Mouse (Mus musculus) G1E (cell line): ENCODE measurements around the gene Nelfa.
"Not testable (repeated sequence)": the region's sequence is repeated elsewhere in the genome, so short reads cannot be mapped to it uniquely, and the experiment has no call there.

Source experiments
- CTCF ChIP-seq: IDR thresholded peaks from 2 replicates; pipeline ENCODE4 v1.5.1; 2012; ENCODE audit warnings: low read depth, low read length, inconsistent platforms, mixed read lengths
- GATA1 ChIP-seq: IDR thresholded peaks from 2 replicates; pipeline ENCODE4 v1.6.1; 2012; ENCODE audit warnings: borderline replicate concordance, low read length, inconsistent platforms, mixed read lengths
- POLR2AphosphoS5 ChIP-seq: IDR thresholded peaks from 2 replicates; pipeline ENCODE4 v1.6.1; 2012; ENCODE audit warnings: low read depth, low read length, inconsistent platforms; ENCODE audit not compliant: insufficient replicate concordance
- TAL1 ChIP-seq: conservative IDR thresholded peaks from 2 replicates; pipeline ENCODE4 v1.6.1; 2012; ENCODE audit warnings: low read depth, low read length, inconsistent platforms, mixed read lengths

DNA sequence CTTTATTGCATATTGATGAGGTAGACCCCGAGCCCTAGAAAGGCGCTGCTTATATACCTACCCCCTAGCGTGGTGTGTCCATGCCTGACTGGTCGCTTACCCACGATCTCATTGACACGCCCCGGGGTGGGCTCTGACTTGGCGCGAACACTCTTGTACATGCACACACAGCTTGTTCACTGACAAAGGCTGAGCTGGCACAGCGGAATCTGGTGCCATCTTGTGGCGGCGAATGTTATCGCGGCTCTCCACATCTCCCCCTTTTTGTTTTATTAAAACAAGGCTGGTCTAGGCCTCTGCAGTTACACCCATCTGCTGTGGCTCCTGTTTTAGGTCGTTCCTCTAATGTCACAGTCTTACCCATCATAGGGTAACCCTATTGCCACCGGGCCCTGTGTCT, 10.8 kb upstream of the Nelfa start:
- not testable (repeated sequence) for TF ChIP-seq CTCF, POLR2AphosphoS5, TAL1, GATA1
